In genomic region chr2:143467936-143468335, GRCm38 (mm10) we compare ENCODE assay signal across 32 mouse cellular contexts.
"Had no signal": no experiment of that assay in that cellular context is flagged by ENCODE, and none has a peak within 500 bp of the region (broad histone marks: within the 10 kb centered on the region; RNA-seq: fewer than 3 reads in every experiment).

No protein-coding gene starts in this region.

- H3K9me3 ChIP-seq: limb, embryonic 10.5 days; limb, embryonic 12.5 days; limb, embryonic 13.5 days; limb, embryonic 15.5 days; lung, embryonic 15.5 days; midbrain, embryonic 10.5 days; midbrain, embryonic 12.5 days; midbrain, embryonic 15.5 days; neural tube, embryonic 12.5 days had no signal

- H3K27me3 ChIP-seq: limb, embryonic 12.5 days; limb, embryonic 13.5 days; limb, embryonic 15.5 days; liver, embryonic 12.5 days; liver, embryonic 13.5 days; liver, embryonic 15.5 days; lung, embryonic 15.5 days; megakaryocyte, embryonic 14.5 days; midbrain, embryonic 12.5 days; midbrain, embryonic 13.5 days; midbrain, embryonic 15.5 days; neural tube, embryonic 12.5 days had no signal

- H3K36me3 ChIP-seq: limb, embryonic 10.5 days; limb, embryonic 12.5 days; limb, embryonic 13.5 days; limb, embryonic 15.5 days; liver, embryonic 12.5 days; liver, embryonic 13.5 days; liver, embryonic 15.5 days; lung, embryonic 15.5 days; midbrain, embryonic 10.5 days; midbrain, embryonic 12.5 days; midbrain, embryonic 13.5 days; midbrain, embryonic 15.5 days; neural tube, embryonic 12.5 days had no signal

- H3K4me3 ChIP-seq: left cerebral cortex, adult 2 months; limb, embryonic 10.5 days; limb, embryonic 12.5 days; limb, embryonic 13.5 days; limb, embryonic 15.5 days; liver, embryonic 12.5 days; liver, embryonic 13.5 days; liver, embryonic 15.5 days; lung, embryonic 15.5 days; megakaryocyte, embryonic 14.5 days; midbrain, embryonic 10.5 days; midbrain, embryonic 12.5 days; midbrain, embryonic 13.5 days; midbrain, embryonic 15.5 days; myocyte; neural tube, embryonic 12.5 days had no signal

- ATAC-seq: liver, embryonic 12.5 days; liver, postnatal 0 days; lung, postnatal 0 days; midbrain, embryonic 13.5 days; midbrain, embryonic 15.5 days had no signal

- H3K4me2 ChIP-seq: limb, embryonic 12.5 days; limb, embryonic 13.5 days; limb, embryonic 15.5 days; liver, embryonic 11.5 days; liver, embryonic 12.5 days; liver, embryonic 13.5 days; liver, embryonic 15.5 days; lung, embryonic 14.5 days; lung, embryonic 15.5 days; midbrain, embryonic 11.5 days; midbrain, embryonic 12.5 days; midbrain, embryonic 13.5 days; midbrain, embryonic 15.5 days; neural tube, embryonic 12.5 days had no signal

- H3K4me1 ChIP-seq: limb, embryonic 10.5 days; limb, embryonic 12.5 days; limb, embryonic 13.5 days; limb, embryonic 15.5 days; liver, embryonic 12.5 days; liver, embryonic 13.5 days; liver, embryonic 15.5 days; lung, embryonic 15.5 days; megakaryocyte, embryonic 14.5 days; midbrain, embryonic 10.5 days; midbrain, embryonic 12.5 days; midbrain, embryonic 13.5 days; midbrain, embryonic 15.5 days; neural tube, embryonic 12.5 days had no signal

- H3K9ac ChIP-seq: limb, embryonic 12.5 days; limb, embryonic 13.5 days; limb, embryonic 15.5 days; liver, embryonic 12.5 days; liver, embryonic 13.5 days; liver, embryonic 14.5 days; liver, embryonic 15.5 days; liver, postnatal 0 days; lung, embryonic 14.5 days; lung, embryonic 15.5 days; midbrain, embryonic 12.5 days; midbrain, embryonic 13.5 days; midbrain, embryonic 15.5 days; neural tube, embryonic 12.5 days had no signal

- DNase-seq: left cerebral cortex, postnatal 4 days; liver; liver, embryonic 13.5 days; liver, postnatal 0 days; lung, adult 18-20 months; lung, adult 2 months; lung, embryonic 14.5 days; lung, postnatal 10 days; lung, postnatal 14 days; lung, postnatal 36 days; lung, postnatal 4 days; midbrain, embryonic 14.5 days had no signal

- H3K27ac ChIP-seq: left cerebral cortex, adult 2 months; limb, embryonic 10.5 days; limb, embryonic 12.5 days; limb, embryonic 13.5 days; limb, embryonic 15.5 days; liver, embryonic 12.5 days; liver, embryonic 13.5 days; liver, embryonic 14.5 days; liver, embryonic 15.5 days; lung, embryonic 15.5 days; macrophage; midbrain, embryonic 10.5 days; midbrain, embryonic 12.5 days; midbrain, embryonic 13.5 days; midbrain, embryonic 15.5 days; neural tube, embryonic 12.5 days had no signal
